Mouse (Mus musculus) heart, embryonic 16.5 days (tissue): ENCODE data around the gene Efr3b. TPM values are rescaled to one million over a fixed set of nuclear protein-coding genes. Genes with fewer than 3 reads are reported as not detected.
A peak's percentile ranks its signal among the peaks of the same experiment; 100 is the strongest.

ENCODE experiments used
- ATAC-seq: fragments of 200-750 bp; cut with Nextera tagmentation; replicated peaks from 2 replicates; pipeline ENCODE4 v1.8.0; 2017; ENCODE audit warnings: moderate number of reproducible peaks; ENCODE audit not compliant: insufficient read depth, low FRiP score; ENCODE audit errors: extremely low read depth
- H3K27ac ChIP-seq: fragments of 300-500 bp; sonication (generic); 2 replicates; pipeline ENCODE4 v1.5.1; 2014; ENCODE audit warnings: mild to moderate bottlenecking, low read length, control low read depth, moderate library complexity
- H3K27me3 ChIP-seq: fragments of 300-500 bp; sonication (generic); 2 replicates; pipeline ENCODE4 v1.6.1; 2014; ENCODE audit warnings: low read length, mixed read lengths; ENCODE audit not compliant: control insufficient read depth, insufficient read depth
- H3K36me3 ChIP-seq: fragments of 300-500 bp; sonication (generic); 2 replicates; pipeline ENCODE4 v1.6.1; 2014; ENCODE audit not compliant: control insufficient read depth, insufficient read depth
- H3K4me1 ChIP-seq: fragments of 300-500 bp; sonication (generic); 2 replicates; pipeline ENCODE4 v1.6.1; 2014; ENCODE audit warnings: low read length, mixed read lengths; ENCODE audit not compliant: control insufficient read depth, insufficient read depth
- H3K4me2 ChIP-seq: fragments of 300-500 bp; sonication (generic); 2 replicates; pipeline ENCODE4 v1.6.1; 2014; ENCODE audit warnings: low read depth, mild to moderate bottlenecking, control low read depth, low read length
- H3K4me3 ChIP-seq: fragments of 300-500 bp; sonication (generic); 2 replicates; pipeline ENCODE4 v1.5.1; 2014; ENCODE audit warnings: mild to moderate bottlenecking, control low read depth, low read length
- H3K9ac ChIP-seq: fragments of 300-500 bp; sonication (generic); 2 replicates; pipeline ENCODE4 v1.6.1; 2014; ENCODE audit warnings: low read length, control low read depth
- H3K9me3 ChIP-seq: fragments of 300-500 bp; sonication (generic); replicated peaks from 2 replicates; pipeline ENCODE4 v1.6.1; 2016; ENCODE audit warnings: low read length; ENCODE audit not compliant: control insufficient read depth
- WGBS: fragments of 180-500 bp; shearing (Covaris S2); extraction: QIAGEN DNeasy Blood & Tissue Kit; methylation state at CpG from one replicate; pipeline ENCODE4 v1.1.7; 2014; 5-methylcytosine and 5-hydroxymethylcytosine counted together
- polyA plus RNA-seq: library from polyadenylated mRNA; unstranded; fragments of >200 nt; fragmentation: Nextera tagmentation; extraction: Ambion mirVana; gene quantifications from 2 replicates; pipeline ENCODE4 v1.2.1, GENCODE M21; 2015

Efr3b gene
- polyA plus RNA-seq, 1 experiment from 2014 or later = 4.6 TPM

GRCm38 (mm10) chr12:4023501-4023900 lies 15.2 kb downstream of the Efr3b start:
- Histone ChIP-seq H3K4me2 (no peak overlapping the region), H3K9ac (no peak overlapping the region), H3K4me3 (no peak overlapping the region), H3K9me3 (no peaks in the 10 kb centered on the region), H3K4me1 (peaks cover 37% of the 10 kb centered on the region), H3K27me3 (no peaks in the 10 kb centered on the region), H3K27ac (no peak overlapping the region; the same call in 1 of the 2 replicates), H3K36me3 (no peaks in the 10 kb centered on the region)
- no peak for ATAC-seq
- WGBS = 92% methylated on average over 14 of the region's 14 CpGs

GRCm38 (mm10) chr12:4022845-4023244 lies 15.9 kb downstream of the Efr3b start:
- Histone ChIP-seq H3K36me3 (no peaks in the 10 kb centered on the region), H3K9me3 (no peaks in the 10 kb centered on the region), H3K4me3 (no peak overlapping the region), H3K4me2 (peak overlapping the region; percentile 53), H3K27me3 (no peaks in the 10 kb centered on the region), H3K27ac (peak overlapping the region; percentile 90), H3K4me1 (peaks cover 35% of the 10 kb centered on the region), H3K9ac (peak overlapping the region; percentile 26)
- peak; percentile 49; the same call in 1 of the 2 replicates for ATAC-seq
- 18% methylated on average over 7 of the region's 7 CpGs for WGBS

GRCm38 (mm10) chr12:4020505-4020904 lies 18.2 kb downstream of the Efr3b start:
- no peaks in the 10 kb centered on the region for H3K9me3 ChIP-seq
- peak; percentile 83 for ATAC-seq
- H3K27me3 ChIP-seq = no peaks in the 10 kb centered on the region
- 26% methylated on average over 8 of the region's 8 CpGs for WGBS
- H3K4me3 ChIP-seq = no peak overlapping the region
- H3K4me1 ChIP-seq = peaks cover 41% of the 10 kb centered on the region
- peak overlapping the region; percentile 93 for H3K27ac ChIP-seq
- peak overlapping the region; percentile 44 for H3K4me2 ChIP-seq
- H3K9ac ChIP-seq = peak overlapping the region; percentile 60
- no peaks in the 10 kb centered on the region for H3K36me3 ChIP-seq

- Histone ChIP-seq H3K9me3 (no peaks in the 10 kb centered on the region), H3K4me3 (no peak overlapping the region), H3K27me3 (no peaks in the 10 kb centered on the region), H3K9ac (no peak overlapping the region), H3K27ac (peak overlapping the region; percentile 61), H3K4me1 (peaks cover 15% of the 10 kb centered on the region), H3K4me2 (no peak overlapping the region), H3K36me3 (no peaks in the 10 kb centered on the region)
- 17% methylated on average over 7 of the region's 7 CpGs for WGBS
- no peak for ATAC-seq
Measured at GRCm38 (mm10) chr12:4016321-4016720, 22.4 kb downstream of the Efr3b start.

GRCm38 (mm10) chr12:4015741-4016140 lies 23.0 kb downstream of the Efr3b start:
- Histone ChIP-seq H3K36me3 (no peaks in the 10 kb centered on the region), H3K4me3 (no peak overlapping the region), H3K4me2 (no peak overlapping the region), H3K9ac (no peak overlapping the region), H3K4me1 (peaks cover 10% of the 10 kb centered on the region), H3K27ac (peak overlapping the region; percentile 61), H3K27me3 (no peaks in the 10 kb centered on the region), H3K9me3 (no peaks in the 10 kb centered on the region)
- 61% methylated on average over 4 of the region's 4 CpGs for WGBS
- no peak for ATAC-seq

- WGBS = 70% methylated on average over 7 of the region's 7 CpGs
- H3K27ac ChIP-seq = no peak overlapping the region
- no peak overlapping the region for H3K4me3 ChIP-seq
- ATAC-seq = no peak
- H3K4me1 ChIP-seq = peaks cover 6% of the 10 kb centered on the region; the same call in 1 of the 2 replicates
- H3K9ac ChIP-seq = no peak overlapping the region
- H3K36me3 ChIP-seq = no peaks in the 10 kb centered on the region
- no peaks in the 10 kb centered on the region for H3K9me3 ChIP-seq
- no peaks in the 10 kb centered on the region for H3K27me3 ChIP-seq
- no peak overlapping the region for H3K4me2 ChIP-seq
Measured at GRCm38 (mm10) chr12:4015255-4015654, 23.5 kb downstream of the Efr3b start.

GRCm38 (mm10) chr12:4011715-4012114 lies 27.0 kb downstream of the Efr3b start:
- no peak for ATAC-seq
- Histone ChIP-seq H3K4me1 (peaks cover 24% of the 10 kb centered on the region), H3K9ac (no peak overlapping the region), H3K4me2 (no peak overlapping the region), H3K36me3 (no peaks in the 10 kb centered on the region), H3K9me3 (no peaks in the 10 kb centered on the region), H3K4me3 (no peak overlapping the region), H3K27ac (no peak overlapping the region), H3K27me3 (no peaks in the 10 kb centered on the region)
- 86% methylated on average over 5 of the region's 5 CpGs for whole genome bisulfite sequencing

GRCm38 (mm10) chr12:4011301-4011700 lies 27.4 kb downstream of the Efr3b start:
- Histone ChIP-seq H3K4me3 (no peak overlapping the region), H3K27me3 (no peaks in the 10 kb centered on the region), H3K9me3 (no peaks in the 10 kb centered on the region), H3K4me1 (peaks cover 24% of the 10 kb centered on the region), H3K36me3 (no peaks in the 10 kb centered on the region), H3K4me2 (no peak overlapping the region), H3K9ac (no peak overlapping the region), H3K27ac (no peak overlapping the region)
- WGBS = 87% methylated on average over 4 of the region's 4 CpGs
- no peak for ATAC-seq

- H3K9me3 ChIP-seq = no peaks in the 10 kb centered on the region
- no peak overlapping the region for H3K4me2 ChIP-seq
- H3K9ac ChIP-seq = no peak overlapping the region
- no peak for ATAC-seq
- peaks cover 28% of the 10 kb centered on the region for H3K4me1 ChIP-seq
- no peaks in the 10 kb centered on the region for H3K36me3 ChIP-seq
- no peak overlapping the region for H3K27ac ChIP-seq
- no peak overlapping the region for H3K4me3 ChIP-seq
- 73% methylated on average over 12 of the region's 12 CpGs for WGBS
- H3K27me3 ChIP-seq = no peaks in the 10 kb centered on the region
Measured at GRCm38 (mm10) chr12:4008731-4009130, 30.0 kb downstream of the Efr3b start.
